Mouse (Mus musculus): ENCODE measurements around the gene Gabrd. TPM values are rescaled to one million over a fixed set of nuclear protein-coding genes. Genes with fewer than 3 reads are reported as not detected.

Gabrd gene
- polyA plus RNA-seq, 1 experiment from 2014 or later = 0.26 TPM

GRCm38 (mm10) chr4:155354546-155354945 lies 43.4 kb downstream of the Gabrd start:
- Histone ChIP-seq H3K27me3 (ENCODE audit: control insufficient read depth, insufficient read depth, low read depth, low read length) (peaks cover 12% of the 10 kb centered on the region), H3K4me2 (ENCODE audit: low read length) (no peak overlapping the region), H3K36me3 (ENCODE audit: control insufficient read depth, insufficient read depth, low read length) (no peaks in the 10 kb centered on the region), H3K9me3 (replicated peaks; ENCODE audit: control insufficient read depth, low read length, poor library complexity, severe bottlenecking) (no peaks in the 10 kb centered on the region), H3K4me3 (ENCODE audit: low read depth, low read length) (no peak overlapping the region), H3K4me1 (ENCODE audit: control insufficient read depth, insufficient read depth, low read length) (no peaks in the 10 kb centered on the region), H3K27ac (ENCODE audit: low read length) (no peak overlapping the region), H3K9ac (ENCODE audit: low read depth, low read length) (no peak overlapping the region)
- ATAC-seq = no peak
- 82% methylated on average over 7 of the region's 7 CpGs for WGBS

- 82% methylated on average over 6 of the region's 6 CpGs for WGBS
- ATAC-seq = no peak
- Histone ChIP-seq H3K4me1 (ENCODE audit: control insufficient read depth, insufficient read depth, low read length) (no peaks in the 10 kb centered on the region), H3K36me3 (ENCODE audit: control insufficient read depth, insufficient read depth, low read length) (no peaks in the 10 kb centered on the region), H3K27ac (ENCODE audit: low read length) (no peak overlapping the region), H3K4me3 (ENCODE audit: low read depth, low read length) (no peak overlapping the region), H3K9ac (ENCODE audit: low read depth, low read length) (no peak overlapping the region), H3K27me3 (ENCODE audit: control insufficient read depth, insufficient read depth, low read depth, low read length) (peaks cover 7% of the 10 kb centered on the region), H3K9me3 (replicated peaks; ENCODE audit: control insufficient read depth, low read length, poor library complexity, severe bottlenecking) (no peaks in the 10 kb centered on the region), H3K4me2 (ENCODE audit: low read length) (no peak overlapping the region)
Observed at GRCm38 (mm10) chr4:155354035-155354434, 43.9 kb downstream of the Gabrd start.

DNA sequence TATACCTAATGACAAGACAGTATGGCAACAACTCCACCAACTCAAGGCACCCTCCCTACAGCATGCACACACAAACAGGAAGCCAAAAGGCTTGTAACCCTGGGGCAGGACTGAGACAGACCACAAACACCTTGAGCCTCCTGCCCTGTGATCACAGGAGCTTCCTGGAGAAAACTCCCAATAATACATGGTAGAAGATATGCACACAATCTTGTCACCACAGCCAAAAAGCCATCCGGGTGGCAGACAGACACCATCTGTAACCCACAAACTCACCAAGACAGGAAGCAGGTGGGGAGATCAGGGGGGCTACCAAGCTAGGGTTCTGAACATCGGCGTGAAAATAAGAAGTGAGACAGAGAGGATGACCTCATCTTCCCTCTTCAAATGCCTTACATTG lies 45.3 kb downstream of the Gabrd start:
- Histone ChIP-seq H3K4me1 (ENCODE audit: control insufficient read depth, insufficient read depth, low read length) (no peaks in the 10 kb centered on the region), H3K4me2 (ENCODE audit: low read length) (no peak overlapping the region), H3K36me3 (ENCODE audit: control insufficient read depth, insufficient read depth, low read length) (no peaks in the 10 kb centered on the region), H3K4me3 (ENCODE audit: low read depth, low read length) (no peak overlapping the region), H3K9ac (ENCODE audit: low read depth, low read length) (no peak overlapping the region), H3K27me3 (ENCODE audit: control insufficient read depth, insufficient read depth, low read depth, low read length) (no peaks in the 10 kb centered on the region), H3K27ac (ENCODE audit: low read length) (no peak overlapping the region), H3K9me3 (replicated peaks; ENCODE audit: control insufficient read depth, low read length, poor library complexity, severe bottlenecking) (no peaks in the 10 kb centered on the region)
- 88% methylated on average over 3 of the region's 3 CpGs for WGBS
- ATAC-seq = no peak

DNA sequence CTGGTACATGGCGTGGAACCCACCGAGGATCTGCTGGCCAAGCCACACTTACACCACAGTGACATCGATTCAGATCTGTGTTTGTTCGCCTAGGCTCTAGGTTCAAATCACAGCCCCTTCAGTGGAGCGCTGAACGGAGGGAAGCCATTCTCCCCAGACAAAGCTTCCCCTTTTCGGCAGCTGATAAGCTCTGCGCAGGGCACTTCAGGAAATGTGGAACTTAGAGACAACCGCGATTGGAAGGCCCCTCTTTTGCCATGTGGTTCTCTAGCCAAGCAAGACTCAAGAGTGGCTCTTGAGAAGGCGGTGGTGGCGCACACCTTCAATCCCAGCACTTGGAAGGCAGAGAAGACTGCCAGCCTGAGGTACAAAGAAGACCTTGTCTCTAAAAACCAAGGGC lies 51.6 kb downstream of the Gabrd start:
- no peak overlapping the region for H3K4me3 ChIP-seq (ENCODE audit: low read depth, low read length)

GRCm38 (mm10) chr4:155345608-155345953 lies 52.3 kb downstream of the Gabrd start:
- WGBS = 2% methylated on average over 16 of the region's 16 CpGs
- no peaks in the 10 kb centered on the region for H3K36me3 ChIP-seq (ENCODE audit: control insufficient read depth, insufficient read depth, low read length)
- H3K27me3 ChIP-seq (ENCODE audit: control insufficient read depth, insufficient read depth, low read depth, low read length) = no peaks in the 10 kb centered on the region
- peak overlapping the region; percentile 62 for H3K4me3 ChIP-seq (ENCODE audit: low read depth, low read length)
- ATAC-seq = peak; percentile 92
- peak overlapping the region; percentile 93 for H3K27ac ChIP-seq (ENCODE audit: low read length)
- H3K9me3 ChIP-seq (replicated peaks; ENCODE audit: control insufficient read depth, low read length, poor library complexity, severe bottlenecking) = no peaks in the 10 kb centered on the region
- peak overlapping the region; percentile 84 for H3K9ac ChIP-seq (ENCODE audit: low read depth, low read length)
- peaks cover 23% of the 10 kb centered on the region for H3K4me1 ChIP-seq (ENCODE audit: control insufficient read depth, insufficient read depth, low read length)
- H3K4me2 ChIP-seq (ENCODE audit: low read length) = peak overlapping the region; percentile 95

More for the DNA sequence above, 51.6 kb downstream of the Gabrd start:
- Histone ChIP-seq H3K4me1 (ENCODE audit: control insufficient read depth, insufficient read depth, low read length) (peaks cover 23% of the 10 kb centered on the region), H3K4me2 (ENCODE audit: low read length) (peak overlapping the region; percentile 95; the same call in 1 of the 2 replicates), H3K36me3 (ENCODE audit: control insufficient read depth, insufficient read depth, low read length) (no peaks in the 10 kb centered on the region), H3K9me3 (replicated peaks; ENCODE audit: control insufficient read depth, low read length, poor library complexity, severe bottlenecking) (no peaks in the 10 kb centered on the region), H3K9ac (ENCODE audit: low read depth, low read length) (peak overlapping the region; percentile 84; the same call in 1 of the 2 replicates), H3K27ac (ENCODE audit: low read length) (peak overlapping the region; percentile 93), H3K27me3 (ENCODE audit: control insufficient read depth, insufficient read depth, low read depth, low read length) (no peaks in the 10 kb centered on the region)
- 90% methylated on average over 12 of the region's 12 CpGs for WGBS
- no peak for ATAC-seq

DNA sequence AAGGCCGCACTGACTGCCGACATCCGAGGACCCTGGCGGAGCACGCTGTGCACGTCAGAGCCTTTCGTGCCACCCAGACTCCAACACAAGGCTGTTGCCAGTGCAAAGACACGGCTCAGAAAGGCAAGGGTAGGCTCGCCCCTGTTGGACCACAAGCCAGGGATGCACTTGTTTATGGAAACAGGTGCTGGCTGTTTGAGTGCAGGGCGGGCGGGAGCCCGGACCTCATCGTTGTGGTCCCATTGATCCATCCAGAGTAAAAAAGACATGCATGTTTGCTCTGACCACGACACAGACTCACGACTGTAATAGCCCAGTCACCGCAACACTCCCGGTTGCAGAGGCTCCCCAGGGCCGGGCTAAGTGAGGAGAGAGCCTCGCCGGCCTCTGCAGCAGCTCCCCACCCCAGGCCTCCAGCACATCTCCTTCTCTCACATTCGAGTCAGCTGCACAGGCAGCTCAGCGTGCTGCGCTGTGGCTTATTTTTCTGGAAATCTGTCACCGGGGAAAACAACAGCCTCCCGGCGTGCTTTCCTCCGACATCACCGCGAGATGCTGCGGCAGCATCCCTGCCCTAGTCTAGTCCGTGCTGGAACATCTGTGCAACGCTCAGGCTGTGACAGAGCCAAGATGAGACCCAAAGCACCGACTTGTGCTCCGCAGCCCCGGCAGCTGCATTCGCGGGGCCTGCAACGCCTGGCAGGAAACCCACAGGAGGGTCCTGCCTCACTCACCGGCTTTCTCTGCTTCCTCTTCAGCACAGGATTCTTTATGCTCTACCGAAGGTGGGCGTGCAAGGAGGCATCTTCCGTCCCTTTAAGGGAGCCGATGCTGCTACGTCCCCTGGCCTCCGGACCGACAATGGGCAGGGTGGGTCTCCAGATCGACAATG lies 53.0 kb downstream of the Gabrd start:
- Histone ChIP-seq H3K27ac (ENCODE audit: low read length) (peak overlapping the region; percentile 93), H3K9me3 (replicated peaks; ENCODE audit: control insufficient read depth, low read length, poor library complexity, severe bottlenecking) (no peaks in the 10 kb centered on the region), H3K9ac (ENCODE audit: low read depth, low read length) (peak overlapping the region; percentile 84), H3K27me3 (ENCODE audit: control insufficient read depth, insufficient read depth, low read depth, low read length) (no peaks in the 10 kb centered on the region), H3K4me1 (ENCODE audit: control insufficient read depth, insufficient read depth, low read length) (peaks cover 23% of the 10 kb centered on the region), H3K4me3 (ENCODE audit: low read depth, low read length) (peak overlapping the region; percentile 62), H3K36me3 (ENCODE audit: control insufficient read depth, insufficient read depth, low read length) (no peaks in the 10 kb centered on the region), H3K4me2 (ENCODE audit: low read length) (peak overlapping the region; percentile 95)
- ATAC-seq = peak; percentile 69
- WGBS = 2% methylated on average over 47 of the region's 47 CpGs

DNA sequence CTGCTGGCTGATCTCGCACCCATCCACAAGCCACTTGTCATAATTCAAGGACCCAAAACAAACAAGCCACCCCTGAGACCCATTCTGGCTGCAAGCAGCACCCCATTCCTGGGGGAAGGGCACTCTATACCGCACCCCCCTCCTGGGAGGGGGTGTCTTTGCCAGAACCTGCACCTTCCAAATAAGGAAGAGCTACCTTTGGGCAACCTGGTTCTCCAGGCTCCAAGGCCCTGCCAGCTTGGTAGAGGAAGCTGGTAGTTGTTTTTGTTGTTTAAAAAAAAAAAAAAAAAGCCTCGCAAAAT lies 53.7 kb downstream of the Gabrd start:
- 43% methylated on average over 3 of the region's 3 CpGs for WGBS
- Histone ChIP-seq H3K27ac (ENCODE audit: low read length) (peak overlapping the region; percentile 93), H3K27me3 (ENCODE audit: control insufficient read depth, insufficient read depth, low read depth, low read length) (no peaks in the 10 kb centered on the region), H3K9ac (ENCODE audit: low read depth, low read length) (peak overlapping the region; percentile 84), H3K36me3 (ENCODE audit: control insufficient read depth, insufficient read depth, low read length) (no peaks in the 10 kb centered on the region), H3K4me2 (ENCODE audit: low read length) (peak overlapping the region; percentile 95), H3K4me1 (ENCODE audit: control insufficient read depth, insufficient read depth, low read length) (peaks cover 23% of the 10 kb centered on the region), H3K4me3 (ENCODE audit: low read depth, low read length) (peak overlapping the region; percentile 62), H3K9me3 (replicated peaks; ENCODE audit: control insufficient read depth, low read length, poor library complexity, severe bottlenecking) (no peaks in the 10 kb centered on the region)
- ATAC-seq = no peak

- H3K27me3 ChIP-seq (ENCODE audit: control insufficient read depth, insufficient read depth, low read depth, low read length) = no peaks in the 10 kb centered on the region
- H3K9ac ChIP-seq (ENCODE audit: low read depth, low read length) = peak overlapping the region; percentile 84
- H3K9me3 ChIP-seq (replicated peaks; ENCODE audit: control insufficient read depth, low read length, poor library complexity, severe bottlenecking) = no peaks in the 10 kb centered on the region
- H3K27ac ChIP-seq (ENCODE audit: low read length) = peak overlapping the region; percentile 93
- peak overlapping the region; percentile 62 for H3K4me3 ChIP-seq (ENCODE audit: low read depth, low read length)
- H3K36me3 ChIP-seq (ENCODE audit: control insufficient read depth, insufficient read depth, low read length) = no peaks in the 10 kb centered on the region
- peaks cover 23% of the 10 kb centered on the region for H3K4me1 ChIP-seq (ENCODE audit: control insufficient read depth, insufficient read depth, low read length)
- WGBS = 74% methylated on average over 14 of the region's 14 CpGs
- H3K4me2 ChIP-seq (ENCODE audit: low read length) = peak overlapping the region; percentile 95
- ATAC-seq = no peak
Observed at GRCm38 (mm10) chr4:155343415-155344298, 54.3 kb downstream of the Gabrd start.

Data from midbrain, embryonic 16.5 days (tissue).